Mouse (Mus musculus): ENCODE results near the gene Kitl. TPM values are rescaled to one million over a fixed set of nuclear protein-coding genes. Genes with fewer than 3 reads are reported as not detected.

The Kitl gene
- polyA plus RNA-seq, 1 experiment from 2014 or later, result 17.7 TPM

- 87% methylated on average over 3 of the region's 3 CpGs for WGBS
- no peaks in the 10 kb centered on the region for H3K36me3 ChIP-seq (ENCODE audit: control insufficient read depth, insufficient read depth, low read length)
- no peak overlapping the region for H3K27ac ChIP-seq (ENCODE audit: low read depth, low read length)
- no peaks in the 10 kb centered on the region for H3K27me3 ChIP-seq (ENCODE audit: control insufficient read depth, insufficient read depth, low read length)
- no peak overlapping the region for H3K9ac ChIP-seq (ENCODE audit: low read length)
- DNase-seq (ENCODE audit: low spot score) (no peak), ATAC-seq (ENCODE audit: insufficient read depth, low FRiP score, low TSS enrichment) (no peak)
- H3K9me3 ChIP-seq (ENCODE audit: control insufficient read depth, low read length), result no peaks in the 10 kb centered on the region
- H3K4me3 ChIP-seq (ENCODE audit: low read depth, low read length), result no peak overlapping the region
- H3K4me2 ChIP-seq (ENCODE audit: low read depth), result no peak overlapping the region
- no peaks in the 10 kb centered on the region for H3K4me1 ChIP-seq (ENCODE audit: control insufficient read depth, insufficient read depth, low read length)
These were observed 38.6 kb downstream of the Kitl start for GRCm38 (mm10) chr10:100054006-100054405.

GRCm38 (mm10) chr10:100055082-100055481 is 39.7 kb downstream of the Kitl start:
- 82% methylated on average over 2 of the region's 2 CpGs for WGBS
- Histone ChIP-seq H3K4me2 (ENCODE audit: low read depth) (no peak overlapping the region), H3K27me3 (ENCODE audit: control insufficient read depth, insufficient read depth, low read length) (no peaks in the 10 kb centered on the region), H3K4me3 (ENCODE audit: low read depth, low read length) (no peak overlapping the region), H3K36me3 (ENCODE audit: control insufficient read depth, insufficient read depth, low read length) (no peaks in the 10 kb centered on the region), H3K27ac (ENCODE audit: low read depth, low read length) (no peak overlapping the region), H3K9me3 (ENCODE audit: control insufficient read depth, low read length) (no peaks in the 10 kb centered on the region), H3K9ac (ENCODE audit: low read length) (no peak overlapping the region), H3K4me1 (ENCODE audit: control insufficient read depth, insufficient read depth, low read length) (no peaks in the 10 kb centered on the region)
- ATAC-seq (ENCODE audit: insufficient read depth, low FRiP score, low TSS enrichment) (no peak), DNase-seq (ENCODE audit: low spot score) (no peak)

GRCm38 (mm10) chr10:100057106-100057623 is 41.7 kb downstream of the Kitl start:
- no peak overlapping the region for H3K9ac ChIP-seq (ENCODE audit: low read length)
- ATAC-seq (ENCODE audit: insufficient read depth, low FRiP score, low TSS enrichment) (no peak), DNase-seq (ENCODE audit: low spot score) (no peak)
- no peak overlapping the region for H3K4me3 ChIP-seq (ENCODE audit: low read depth, low read length)
- H3K36me3 ChIP-seq (ENCODE audit: control insufficient read depth, insufficient read depth, low read length), result no peaks in the 10 kb centered on the region
- no peak overlapping the region for H3K4me2 ChIP-seq (ENCODE audit: low read depth)
- no peaks in the 10 kb centered on the region for H3K27me3 ChIP-seq (ENCODE audit: control insufficient read depth, insufficient read depth, low read length)
- WGBS, result 81% methylated on average over 1 of the region's 1 CpGs
- no peaks in the 10 kb centered on the region for H3K9me3 ChIP-seq (ENCODE audit: control insufficient read depth, low read length)
- no peak overlapping the region for H3K27ac ChIP-seq (ENCODE audit: low read depth, low read length)
- no peaks in the 10 kb centered on the region for H3K4me1 ChIP-seq (ENCODE audit: control insufficient read depth, insufficient read depth, low read length)

GRCm38 (mm10) chr10:100059356-100059755 is 43.9 kb downstream of the Kitl start:
- Histone ChIP-seq H3K27me3 (ENCODE audit: control insufficient read depth, insufficient read depth, low read length) (no peaks in the 10 kb centered on the region), H3K9me3 (ENCODE audit: control insufficient read depth, low read length) (no peaks in the 10 kb centered on the region), H3K4me1 (ENCODE audit: control insufficient read depth, insufficient read depth, low read length) (no peaks in the 10 kb centered on the region), H3K27ac (ENCODE audit: low read depth, low read length) (no peak overlapping the region), H3K9ac (ENCODE audit: low read length) (no peak overlapping the region), H3K4me3 (ENCODE audit: low read depth, low read length) (no peak overlapping the region), H3K4me2 (ENCODE audit: low read depth) (no peak overlapping the region), H3K36me3 (ENCODE audit: control insufficient read depth, insufficient read depth, low read length) (no peaks in the 10 kb centered on the region)
- 86% methylated on average over 4 of the region's 4 CpGs for WGBS
- DNase-seq (ENCODE audit: low spot score) (no peak), ATAC-seq (ENCODE audit: insufficient read depth, low FRiP score, low TSS enrichment) (no peak)

GRCm38 (mm10) chr10:100065529-100066301 is 50.3 kb downstream of the Kitl start:
- DNase-seq (ENCODE audit: low spot score), result peak; percentile 26
- no peaks in the 10 kb centered on the region for H3K36me3 ChIP-seq (ENCODE audit: control insufficient read depth, insufficient read depth, low read length)
- peaks cover 6% of the 10 kb centered on the region; the same call in 1 of the 2 replicates for H3K4me1 ChIP-seq (ENCODE audit: control insufficient read depth, insufficient read depth, low read length)
- ATAC-seq (ENCODE audit: insufficient read depth, low FRiP score, low TSS enrichment), result peak; percentile 79; the same call in 1 of the 2 replicates
- 0 out of 2 replicates have a peak overlapping the region, but pooled peaks have one; percentile 1 for H3K27ac ChIP-seq (ENCODE audit: low read depth, low read length)
- H3K27me3 ChIP-seq (ENCODE audit: control insufficient read depth, insufficient read depth, low read length), result no peaks in the 10 kb centered on the region
- no peak overlapping the region for H3K4me3 ChIP-seq (ENCODE audit: low read depth, low read length)
- H3K4me2 ChIP-seq (ENCODE audit: low read depth), result peak overlapping the region; percentile 19; the same call in 1 of the 2 replicates
- WGBS, result 18% methylated on average over 12 of the region's 12 CpGs
- no peaks in the 10 kb centered on the region for H3K9me3 ChIP-seq (ENCODE audit: control insufficient read depth, low read length)
- no peak overlapping the region for H3K9ac ChIP-seq (ENCODE audit: low read length)

DNA sequence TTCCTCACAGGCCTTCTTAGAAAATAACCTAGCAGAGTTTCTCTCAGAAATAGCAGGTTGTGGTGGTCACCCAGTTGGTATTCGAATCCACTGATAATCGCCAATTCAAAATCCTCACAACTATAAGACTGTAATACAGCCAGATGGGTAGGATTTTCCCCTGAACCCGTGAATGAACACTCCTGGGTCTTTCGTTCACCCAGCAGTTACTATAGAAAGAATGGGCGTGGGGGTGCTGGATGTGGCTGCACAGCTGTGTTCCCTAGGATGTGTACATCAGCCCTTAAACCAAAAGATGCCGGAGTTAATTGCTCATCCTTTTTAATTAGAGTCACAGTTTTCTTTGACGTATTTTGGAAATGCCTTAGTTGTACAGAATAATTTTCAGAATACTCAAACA is 50.9 kb downstream of the Kitl start:
- 31% methylated on average over 7 of the region's 7 CpGs for WGBS

GRCm38 (mm10) chr10:100072641-100073040 is 57.2 kb downstream of the Kitl start:
- DNase-seq (ENCODE audit: low spot score) (no peak), ATAC-seq (ENCODE audit: insufficient read depth, low FRiP score, low TSS enrichment) (no peak)
- 95% methylated on average over 1 of the region's 1 CpGs for WGBS
- no peaks in the 10 kb centered on the region for H3K9me3 ChIP-seq (ENCODE audit: control insufficient read depth, low read length)
- H3K27me3 ChIP-seq (ENCODE audit: control insufficient read depth, insufficient read depth, low read length), result no peaks in the 10 kb centered on the region
- H3K36me3 ChIP-seq (ENCODE audit: control insufficient read depth, insufficient read depth, low read length), result no peaks in the 10 kb centered on the region
- no peak overlapping the region for H3K27ac ChIP-seq (ENCODE audit: low read depth, low read length)
- H3K4me3 ChIP-seq (ENCODE audit: low read depth, low read length), result no peak overlapping the region
- no peaks in the 10 kb centered on the region for H3K4me1 ChIP-seq (ENCODE audit: control insufficient read depth, insufficient read depth, low read length)
- no peak overlapping the region for H3K9ac ChIP-seq (ENCODE audit: low read length)
- no peak overlapping the region for H3K4me2 ChIP-seq (ENCODE audit: low read depth)

More for the DNA sequence above, 50.9 kb downstream of the Kitl start:
- no peak overlapping the region for H3K4me3 ChIP-seq (ENCODE audit: low read depth, low read length)
- H3K36me3 ChIP-seq (ENCODE audit: control insufficient read depth, insufficient read depth, low read length), result no peaks in the 10 kb centered on the region
- peaks cover 6% of the 10 kb centered on the region; the same call in 1 of the 2 replicates for H3K4me1 ChIP-seq (ENCODE audit: control insufficient read depth, insufficient read depth, low read length)
- H3K27me3 ChIP-seq (ENCODE audit: control insufficient read depth, insufficient read depth, low read length), result no peaks in the 10 kb centered on the region
- DNase-seq (ENCODE audit: low spot score) (no peak), ATAC-seq (ENCODE audit: insufficient read depth, low FRiP score, low TSS enrichment) (peak; percentile 60)
- H3K27ac ChIP-seq (ENCODE audit: low read depth, low read length), result no peak overlapping the region
- no peak overlapping the region for H3K9ac ChIP-seq (ENCODE audit: low read length)
- no peak overlapping the region for H3K4me2 ChIP-seq (ENCODE audit: low read depth)
- no peaks in the 10 kb centered on the region for H3K9me3 ChIP-seq (ENCODE audit: control insufficient read depth, low read length)

- no peaks in the 10 kb centered on the region for H3K27me3 ChIP-seq (ENCODE audit: control insufficient read depth, insufficient read depth, low read length)
- no peak overlapping the region for H3K27ac ChIP-seq (ENCODE audit: low read depth, low read length)
- ATAC-seq (ENCODE audit: insufficient read depth, low FRiP score, low TSS enrichment) (no peak), DNase-seq (ENCODE audit: low spot score) (no peak)
- no peak overlapping the region for H3K4me2 ChIP-seq (ENCODE audit: low read depth)
- no peaks in the 10 kb centered on the region for H3K4me1 ChIP-seq (ENCODE audit: control insufficient read depth, insufficient read depth, low read length)
- H3K4me3 ChIP-seq (ENCODE audit: low read depth, low read length), result no peak overlapping the region
- no peaks in the 10 kb centered on the region for H3K9me3 ChIP-seq (ENCODE audit: control insufficient read depth, low read length)
- no peak overlapping the region for H3K9ac ChIP-seq (ENCODE audit: low read length)
- H3K36me3 ChIP-seq (ENCODE audit: control insufficient read depth, insufficient read depth, low read length), result no peaks in the 10 kb centered on the region
These were observed 57.7 kb downstream of the Kitl start for GRCm38 (mm10) chr10:100073092-100073491.

DNA sequence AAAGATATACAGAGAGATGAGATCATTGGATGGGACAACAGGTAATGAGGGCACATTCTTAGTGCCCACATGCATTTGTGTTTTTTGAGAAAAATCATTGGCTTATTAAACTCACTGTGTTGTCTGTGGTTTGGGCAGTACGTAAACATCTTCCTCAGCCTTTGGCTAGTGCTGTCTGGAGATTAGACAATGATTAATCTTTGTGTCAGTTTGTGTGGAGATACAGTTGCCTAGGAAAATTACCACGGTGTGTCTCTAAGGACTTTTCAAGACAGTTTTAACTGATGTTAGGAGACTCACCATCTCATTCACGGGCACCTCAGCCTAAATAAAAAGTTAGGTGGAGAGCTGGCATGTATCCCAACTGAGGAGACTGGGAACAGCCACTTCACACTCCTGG is 85.7 kb downstream of the Kitl start:
- no peaks in the 10 kb centered on the region for H3K36me3 ChIP-seq (ENCODE audit: control insufficient read depth, insufficient read depth, low read length)
- 66% methylated on average over 3 of the region's 3 CpGs for WGBS
- no peaks in the 10 kb centered on the region for H3K9me3 ChIP-seq (ENCODE audit: control insufficient read depth, low read length)
- ATAC-seq (ENCODE audit: insufficient read depth, low FRiP score, low TSS enrichment), result no peak
- H3K4me1 ChIP-seq (ENCODE audit: control insufficient read depth, insufficient read depth, low read length), result no peaks in the 10 kb centered on the region
- H3K27me3 ChIP-seq (ENCODE audit: control insufficient read depth, insufficient read depth, low read length), result no peaks in the 10 kb centered on the region
- no peak overlapping the region for H3K4me3 ChIP-seq (ENCODE audit: low read depth, low read length)
- no peak overlapping the region for H3K9ac ChIP-seq (ENCODE audit: low read length)
- DNase-seq (ENCODE audit: low spot score), result no peak
- H3K27ac ChIP-seq (ENCODE audit: low read depth, low read length), result no peak overlapping the region
- H3K4me2 ChIP-seq (ENCODE audit: low read depth), result no peak overlapping the region

Measured in neural tube, embryonic 11.5 days (tissue).